Mouse (Mus musculus) splenic B cell, adult 2 months (primary cell): ENCODE data around the gene Fam168a.

ENCODE experiments used
- DNase-seq: peaks from one replicate; pipeline ENCODE4 v3.0.0-alpha.2; 2011; ENCODE audit warnings: low read depth, low spot score
- H3K27me3 ChIP-seq: 2 replicates; pipeline ENCODE4 v1.6.1; 2012; ENCODE audit warnings: mild to moderate bottlenecking, low read length, moderate library complexity, mixed read lengths; ENCODE audit not compliant: control insufficient read depth, poor library complexity, insufficient read depth, severe bottlenecking
- H3K36me3 ChIP-seq: 2 replicates; pipeline ENCODE4 v1.6.1; 2012; ENCODE audit warnings: mild to moderate bottlenecking, low read length, moderate library complexity, mixed read lengths; ENCODE audit not compliant: control insufficient read depth, poor library complexity, insufficient read depth, severe bottlenecking

The Fam168a gene

DNA sequence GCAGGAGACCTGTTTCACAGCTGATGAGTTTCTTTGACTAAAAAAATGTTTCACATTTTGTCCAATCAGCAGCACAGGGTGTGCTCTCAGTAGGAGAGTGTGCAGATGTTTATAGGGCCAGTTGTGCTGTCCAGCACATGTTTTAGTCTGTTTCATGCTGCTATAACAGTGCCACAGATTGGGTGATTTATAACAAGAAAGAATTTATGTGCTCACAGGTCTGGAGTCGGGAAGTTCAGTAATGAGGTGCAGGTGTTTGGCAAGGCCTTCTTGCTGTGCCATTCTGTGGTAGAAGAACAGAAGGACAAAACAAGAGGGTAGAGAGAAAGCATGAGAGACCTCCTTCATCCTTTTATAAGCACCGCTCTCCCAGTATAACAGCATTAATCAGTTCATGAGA, 78.2 kb downstream of the Fam168a start:
- no peaks in the 10 kb centered on the region for H3K27me3 ChIP-seq
- DNase-seq, result no peak
- H3K36me3 ChIP-seq, result no peaks in the 10 kb centered on the region

DNA sequence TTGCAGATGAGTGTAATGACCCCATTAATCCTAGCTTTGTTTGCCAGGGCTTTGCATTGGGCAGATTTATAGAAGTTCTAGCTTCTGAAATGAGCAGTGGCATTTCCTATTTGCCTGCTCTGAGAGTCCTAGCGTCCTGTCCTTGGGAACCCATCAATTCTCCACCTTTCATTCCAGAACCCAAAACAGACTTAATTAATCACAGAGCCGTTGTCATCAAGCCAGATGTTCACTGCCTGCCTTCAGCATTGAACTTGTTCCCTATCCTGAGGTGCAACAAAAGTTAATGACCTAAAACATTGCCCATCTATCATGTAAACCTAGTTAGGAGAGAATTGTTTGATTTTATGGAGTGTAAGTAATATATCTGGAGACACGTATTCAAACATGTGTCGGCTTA, 79.0 kb downstream of the Fam168a start:
- Histone ChIP-seq H3K27me3 (no peaks in the 10 kb centered on the region), H3K36me3 (no peaks in the 10 kb centered on the region)
- no peak for DNase-seq

DNA sequence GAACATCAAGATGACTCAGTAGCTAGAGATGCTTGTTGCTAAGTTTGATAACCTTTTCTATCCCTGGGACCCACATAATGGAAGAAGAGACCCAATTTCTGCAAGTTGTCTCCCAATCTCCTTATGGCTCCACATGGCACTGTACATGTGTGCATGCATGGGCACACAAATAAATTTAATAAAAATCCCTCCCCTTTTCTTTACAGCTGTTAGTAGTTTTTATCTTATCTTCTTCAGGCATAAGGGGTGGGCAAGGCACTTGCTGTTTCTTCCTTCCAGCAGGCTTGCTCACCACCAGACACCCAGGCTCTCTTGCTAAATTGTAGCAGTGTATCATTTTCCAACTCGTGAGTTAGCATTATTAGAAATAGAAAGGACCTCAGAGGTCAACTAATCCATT, 79.6 kb downstream of the Fam168a start:
- no peak for DNase-seq
- no peaks in the 10 kb centered on the region for H3K27me3 ChIP-seq
- H3K36me3 ChIP-seq, result no peaks in the 10 kb centered on the region

DNA sequence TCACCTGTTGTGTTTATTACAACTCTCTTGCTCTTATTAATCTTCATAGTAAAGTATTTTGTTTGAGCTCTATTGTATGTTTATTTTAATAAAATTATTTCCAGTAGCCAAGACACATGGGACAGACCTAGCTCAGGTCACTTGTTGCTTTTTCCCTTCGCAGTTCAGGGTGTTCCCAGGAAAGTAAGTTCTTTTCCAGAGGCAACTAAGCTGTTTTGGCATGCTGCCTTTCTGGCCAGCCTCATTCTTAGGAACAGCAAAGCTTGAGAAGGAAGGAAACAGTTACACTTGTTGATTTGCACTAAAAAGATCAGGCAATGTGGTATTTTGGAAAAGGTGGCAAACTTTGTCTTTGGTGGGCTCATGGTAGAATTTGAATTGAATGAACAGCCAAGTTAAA, 81.9 kb downstream of the Fam168a start:
- DNase-seq, result no peak
- H3K27me3 ChIP-seq, result no peaks in the 10 kb centered on the region
- H3K36me3 ChIP-seq, result no peaks in the 10 kb centered on the region

DNA sequence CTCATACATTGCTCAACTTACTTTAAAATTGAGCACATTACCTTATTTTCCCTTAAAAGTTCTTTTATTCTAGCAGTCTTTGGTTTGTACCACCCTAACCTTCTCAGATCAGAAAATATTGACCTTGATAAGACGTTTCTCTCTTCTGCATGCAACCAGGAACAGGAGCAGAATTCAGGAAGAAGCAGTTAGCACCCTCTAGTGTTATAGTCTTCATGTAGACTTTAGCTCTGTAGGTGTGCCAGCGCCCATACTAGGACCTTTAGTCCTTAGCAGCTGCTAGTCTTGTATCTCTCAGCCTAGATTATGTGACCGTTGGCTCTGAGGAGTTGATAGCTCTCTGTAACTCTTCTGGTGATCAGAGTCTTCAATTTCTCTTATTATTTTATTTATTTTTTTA, 92.4 kb downstream of the Fam168a start:
- Histone ChIP-seq H3K27me3 (no peaks in the 10 kb centered on the region), H3K36me3 (no peaks in the 10 kb centered on the region)
- DNase-seq, result peak; percentile 43

DNA sequence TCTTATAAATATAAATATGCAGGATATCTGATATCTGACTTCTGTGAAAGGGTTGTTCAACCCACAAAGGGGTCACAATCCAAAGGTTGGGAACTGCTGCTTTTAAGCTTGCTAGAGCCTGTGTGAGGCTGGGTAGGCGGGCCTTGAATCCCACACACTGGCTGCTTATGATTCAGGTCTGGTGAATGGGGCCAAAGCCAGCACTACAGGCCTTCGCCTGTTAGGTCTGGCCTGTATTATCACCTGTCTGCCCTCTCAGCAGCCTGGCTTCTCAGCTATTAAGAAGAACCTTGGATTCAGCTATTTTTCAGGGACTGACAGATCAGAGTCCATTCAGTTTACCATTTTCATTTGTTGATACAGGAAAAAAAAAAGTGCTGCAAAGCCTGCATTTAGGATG, 99.0 kb downstream of the Fam168a start:
- Histone ChIP-seq H3K27me3 (no peaks in the 10 kb centered on the region), H3K36me3 (no peaks in the 10 kb centered on the region)
- DNase-seq, result no peak

DNA sequence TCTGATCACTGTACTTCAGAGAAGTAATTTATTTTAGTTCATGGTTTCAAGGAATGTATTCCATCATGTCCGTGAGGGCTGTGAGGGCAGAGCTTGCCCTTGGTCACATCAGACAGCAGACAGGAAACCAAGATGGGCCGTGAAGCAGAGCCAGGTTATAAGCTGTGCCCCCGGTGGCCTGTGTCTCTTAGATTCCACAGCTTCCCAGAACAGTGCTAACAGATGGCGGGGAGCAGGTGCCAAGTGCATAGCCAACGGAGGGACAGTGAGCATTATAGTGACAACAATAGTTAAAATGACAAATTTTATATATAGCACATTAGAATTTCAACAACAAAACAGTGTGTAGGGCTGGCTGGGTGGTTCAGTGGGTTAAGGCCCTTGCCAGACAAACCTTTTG, 105.5 kb downstream of the Fam168a start:
- DNase-seq, result no peak
- 0 out of 2 replicates have a peak, but pooled peaks cover 2% of the 10 kb centered on the region for H3K36me3 ChIP-seq
- H3K27me3 ChIP-seq, result no peaks in the 10 kb centered on the region

DNA sequence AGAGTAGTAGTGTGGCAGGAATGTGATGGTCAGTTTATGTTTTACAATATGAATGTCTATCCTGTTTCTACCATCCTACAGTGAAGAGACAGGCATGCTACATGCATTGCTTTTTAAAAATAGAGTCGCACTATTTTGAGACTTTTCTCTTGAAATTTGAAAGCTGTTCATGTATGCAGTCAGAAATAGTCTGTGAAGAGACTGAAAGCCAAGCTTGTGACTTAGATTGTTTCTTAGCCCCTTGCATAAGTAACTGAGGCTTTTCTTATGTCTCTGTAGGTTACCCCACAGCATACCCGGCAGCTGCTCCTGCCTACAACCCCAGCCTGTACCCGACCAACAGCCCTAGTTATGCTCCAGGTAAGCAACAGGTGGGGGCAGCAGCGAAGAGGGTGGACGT, 106.2 kb downstream of the Fam168a start:
- 0 out of 2 replicates have a peak, but pooled peaks cover 2% of the 10 kb centered on the region for H3K36me3 ChIP-seq
- no peak for DNase-seq
- H3K27me3 ChIP-seq, result no peaks in the 10 kb centered on the region

DNA sequence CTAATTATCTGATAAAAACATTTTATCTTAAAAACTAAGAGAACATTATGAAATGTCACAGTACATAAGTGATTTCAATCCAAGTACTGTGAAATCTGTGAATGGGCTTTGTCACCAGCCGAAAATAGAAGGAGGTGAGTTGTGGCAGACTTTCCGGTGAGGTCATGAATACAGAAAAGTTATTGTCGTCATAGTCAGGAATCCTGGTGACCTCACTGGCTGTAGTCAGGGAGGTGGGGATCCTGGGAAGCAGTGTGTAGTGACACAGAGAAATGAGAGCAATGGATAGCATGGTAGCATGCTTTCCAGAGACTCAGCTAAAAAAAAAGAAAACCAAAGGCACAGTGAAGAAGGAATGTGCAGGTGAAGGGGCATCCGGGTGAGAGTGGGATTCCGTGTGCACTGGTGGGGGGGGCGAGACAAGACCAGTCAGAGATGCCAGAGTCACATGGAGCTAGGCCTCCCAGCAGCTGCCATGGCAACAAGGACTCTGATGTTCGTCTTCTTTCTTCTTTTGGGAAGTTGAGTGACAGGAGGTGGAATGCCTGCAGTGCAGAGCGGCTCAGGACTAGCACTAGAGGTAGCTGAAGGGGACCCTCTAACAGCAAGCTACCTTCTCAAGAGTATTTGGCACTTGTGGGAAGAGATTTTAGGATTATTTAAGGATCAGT, 109.6 kb downstream of the Fam168a start:
- 0 out of 2 replicates have a peak, but pooled peaks cover 2% of the 10 kb centered on the region for H3K36me3 ChIP-seq
- H3K27me3 ChIP-seq, result no peaks in the 10 kb centered on the region
- DNase-seq, result no peak

DNA sequence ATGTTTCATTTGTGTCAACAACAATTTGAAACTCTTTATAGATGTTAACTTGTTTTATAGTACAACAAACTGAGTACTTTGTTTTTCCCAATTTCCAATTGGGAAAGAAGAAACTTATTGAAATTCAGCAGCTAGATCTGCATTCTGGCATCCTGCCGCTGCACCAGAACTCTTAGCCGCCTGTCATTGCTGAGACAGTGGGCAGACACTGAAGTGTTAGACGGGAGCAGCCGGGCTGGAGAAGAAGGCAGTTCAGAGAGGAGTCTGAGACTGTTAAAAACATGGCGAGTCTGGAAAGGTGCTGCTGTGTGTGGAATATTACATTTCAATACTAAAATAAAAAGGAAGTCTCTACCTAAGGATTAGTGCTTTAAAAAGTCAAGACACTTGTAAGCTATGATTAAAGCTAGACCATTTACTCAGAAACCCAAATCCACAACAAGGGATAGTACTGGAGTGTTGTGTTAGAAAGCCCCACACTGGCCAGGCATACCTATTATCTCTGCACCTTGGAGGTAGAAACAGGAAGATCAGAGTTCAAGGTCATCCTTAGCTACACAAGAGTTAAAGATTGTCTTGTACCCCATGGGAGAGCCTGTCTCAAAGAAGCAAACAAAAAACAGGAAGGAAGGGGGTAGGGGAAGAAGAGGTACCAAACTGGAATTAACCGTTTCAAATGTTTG, 110.5 kb downstream of the Fam168a start:
- no peaks in the 10 kb centered on the region for H3K27me3 ChIP-seq
- 0 out of 2 replicates have a peak, but pooled peaks cover 2% of the 10 kb centered on the region for H3K36me3 ChIP-seq
- DNase-seq, result peak; percentile 14

DNA sequence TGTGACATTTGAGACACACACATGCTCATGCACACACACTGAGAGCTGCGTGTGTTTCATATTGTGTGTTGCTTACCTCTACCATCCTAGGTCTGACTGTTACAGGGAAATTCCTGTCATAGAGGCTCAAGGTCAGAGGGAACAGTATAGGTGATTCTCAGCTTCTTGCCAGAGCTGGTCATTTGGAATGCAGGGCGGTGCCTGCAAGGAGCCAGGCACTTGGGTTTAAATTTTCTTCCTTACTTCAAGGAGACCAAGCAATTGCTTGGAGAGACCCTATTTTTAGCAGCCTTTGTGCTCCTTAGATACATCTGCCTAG, 111.0 kb downstream of the Fam168a start:
- no peaks in the 10 kb centered on the region for H3K27me3 ChIP-seq

DNA sequence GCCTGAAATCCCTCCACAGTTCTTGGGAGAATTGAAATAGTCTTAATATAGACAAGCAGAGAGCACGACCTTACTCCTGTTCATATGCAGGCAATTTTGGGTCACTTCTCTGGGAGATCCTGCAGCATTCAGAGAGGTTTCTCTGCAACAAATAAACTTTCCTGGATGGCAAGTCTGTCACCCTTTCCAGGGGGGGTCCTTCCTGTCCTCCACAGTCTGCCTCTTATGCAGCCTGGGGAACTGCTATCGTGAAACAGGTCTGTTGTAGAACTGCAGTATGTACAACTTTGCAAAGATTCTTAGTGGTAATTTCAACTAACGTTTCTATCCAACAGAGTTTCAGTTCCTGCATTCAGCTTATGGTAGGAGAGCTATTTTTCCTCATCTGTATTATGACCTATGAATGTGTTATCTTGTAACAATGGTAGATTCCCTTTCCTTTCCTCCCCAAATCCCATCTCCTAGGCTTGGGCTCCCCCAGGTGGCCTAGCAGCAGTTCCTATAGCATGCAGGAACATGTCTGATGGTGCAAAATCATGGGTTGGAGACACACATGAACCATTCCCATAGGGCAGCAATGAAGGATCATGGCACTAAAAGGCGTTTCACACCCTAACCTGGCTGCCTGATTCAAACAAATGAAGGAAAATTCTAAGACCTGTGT, 112.1 kb downstream of the Fam168a start:
- peak; percentile 33 for DNase-seq
- no peaks in the 10 kb centered on the region for H3K27me3 ChIP-seq
- H3K36me3 ChIP-seq, result no peaks in the 10 kb centered on the region

More for the DNA sequence above, 111.0 kb downstream of the Fam168a start:
- DNase-seq, result no peak
- H3K36me3 ChIP-seq, result 0 out of 2 replicates have a peak, but pooled peaks cover 2% of the 10 kb centered on the region

DNA sequence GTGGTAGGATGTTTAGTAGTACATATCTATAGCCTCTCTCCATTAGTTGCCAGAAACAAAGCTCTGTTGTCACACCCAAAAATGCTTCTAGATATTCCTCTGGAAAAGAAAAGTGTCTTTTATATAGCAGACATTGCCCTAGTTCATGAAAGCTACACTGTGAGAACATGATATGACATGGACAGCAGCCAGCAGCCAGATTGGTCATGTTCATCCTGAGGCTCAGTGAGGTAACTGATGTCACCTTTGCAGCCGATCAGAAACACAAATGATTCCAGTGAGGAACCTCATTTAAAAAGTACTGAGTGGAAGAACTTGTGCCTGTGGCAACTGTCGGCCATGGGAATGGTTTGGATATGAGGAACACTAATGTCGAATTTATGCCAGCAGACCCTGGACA, 118.2 kb downstream of the Fam168a start:
- no peaks in the 10 kb centered on the region for H3K27me3 ChIP-seq

DNA sequence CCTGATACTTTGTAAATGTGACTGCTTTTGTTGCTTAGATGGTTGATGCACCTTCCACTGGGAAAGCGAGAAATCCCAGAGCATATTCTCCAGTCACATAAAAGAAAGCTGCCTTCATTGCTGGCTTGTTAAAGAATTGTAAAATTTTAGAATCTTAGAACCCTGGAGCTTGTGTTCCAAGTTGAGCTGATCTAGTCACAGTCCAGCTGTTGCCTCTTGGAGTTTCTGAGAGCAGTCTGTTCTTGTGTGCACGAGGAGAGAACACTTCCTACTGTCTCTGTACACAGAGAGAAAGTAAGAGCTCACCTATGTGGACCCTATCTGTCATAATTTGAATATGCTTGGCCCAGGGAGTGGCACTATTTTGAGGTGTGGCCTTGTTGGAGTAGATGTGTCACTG, 122.1 kb downstream of the Fam168a start:
- no peaks in the 10 kb centered on the region for H3K27me3 ChIP-seq
- H3K36me3 ChIP-seq, result no peaks in the 10 kb centered on the region
- no peak for DNase-seq

More for the DNA sequence above, 118.2 kb downstream of the Fam168a start:
- no peak for DNase-seq
- H3K36me3 ChIP-seq, result no peaks in the 10 kb centered on the region

DNA sequence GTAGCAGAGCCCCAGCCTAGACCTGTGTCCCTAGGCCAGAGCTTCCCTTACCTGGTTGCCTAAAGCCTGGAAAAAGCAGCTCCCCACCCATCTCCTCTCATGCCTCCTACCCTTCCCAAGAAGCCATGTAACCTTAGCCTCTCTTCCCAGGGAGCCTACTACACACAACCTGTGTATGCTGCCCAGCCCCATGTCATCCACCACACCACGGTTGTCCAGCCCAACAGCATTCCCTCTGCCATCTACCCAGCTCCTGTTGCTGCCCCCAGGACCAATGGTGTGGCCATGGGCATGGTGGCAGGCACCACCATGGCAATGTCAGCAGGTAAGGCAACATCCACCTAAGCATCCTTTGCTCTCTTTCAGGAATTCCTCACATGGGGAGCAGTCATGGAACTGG, 127.4 kb downstream of the Fam168a start:
- no peak for DNase-seq
- no peaks in the 10 kb centered on the region for H3K27me3 ChIP-seq
- no peaks in the 10 kb centered on the region for H3K36me3 ChIP-seq
